Mouse (Mus musculus) bone marrow macrophage, adult 2 months (primary cell): ENCODE results near the gene H2-DMb1.

ENCODE experiments used
- CTCF ChIP-seq: IDR thresholded peaks from 2 replicates; pipeline ENCODE4 v1.5.1; 2012; ENCODE audit warnings: low read depth, mild to moderate bottlenecking, low read length, moderate library complexity
- POLR2A ChIP-seq: IDR thresholded peaks from 2 replicates; pipeline ENCODE4 v1.6.1; 2012; ENCODE audit warnings: mild to moderate bottlenecking, low read depth, low read length, borderline replicate concordance

- TF ChIP-seq CTCF (no peak), POLR2A (no peak)
These were observed 25.4 kb upstream of the H2-DMb1 start for GRCm38 (mm10) chr17:34127475-34127874.
